Mouse (Mus musculus): ENCODE measurements around the gene Fam214b. TPM values are rescaled to one million over a fixed set of nuclear protein-coding genes. Genes with fewer than 3 reads are reported as not detected.
A peak's percentile ranks its signal among the peaks of the same experiment; 100 is the strongest.

Fam214b gene
- polyA plus RNA-seq (2012; rRNA removed) (22.2 and 25.8 TPM in 2 replicates), polyA plus RNA-seq (2014; fragmentation: Nextera tagmentation; extraction: Ambion mirVana) (16.9 and 20.9 TPM in 2 replicates)

GRCm38 (mm10) chr4:43045659-43046302 lies at the start of gene Fam214b:
Gene Fam214b, minus strand, starts transcription at chr4:43046220.
- WGBS (ENCODE audit: insufficient replicate concordance): 1% methylated on average over 33 of the region's 33 CpGs
- Histone ChIP-seq H3K9ac (replicated peaks) (peak within 1 kb of the TSS; percentile 20; the same call in 1 of the 2 replicates), H3K4me1 (replicated peaks; ENCODE audit: control insufficient read depth in 2 of 2, insufficient read depth in 2 of 2, low read length in 1 of 2) (peaks cover 13 to 21% of the 10 kb centered on the region in 2 experiments), H3K4me2 (ENCODE audit: low read depth) (peak within 1 kb of the TSS; percentile 83), H3K9me3 (ENCODE audit: control insufficient read depth, low read length) (no peaks in the 10 kb centered on the region), H3K27ac (no peak within 1 kb of the TSS), H3K27me3 (ENCODE audit: control insufficient read depth, insufficient read depth, low read length) (no peaks in the 10 kb centered on the region), H3K4me3 (ENCODE audit: insufficient read depth in 1 of 2, low read depth in 2 of 2, low read length in 2 of 2) (peak within 1 kb of the TSS; percentile 59), H3K36me3 (replicated peaks; ENCODE audit: control insufficient read depth, insufficient read depth, low read depth) (no peaks in the 10 kb centered on the region)
- peak; percentile 88 for ATAC-seq (ENCODE audit: insufficient read depth)
- DNase-seq (ENCODE audit: low read depth in 3 of 3, low spot score in 3 of 3): peak; percentile 71 to 78 (median 77)
- TF ChIP-seq CTCF (IDR thresholded peaks at IDR 0.05; ENCODE audit: low read depth) (no peak), EP300 (IDR thresholded peaks at IDR 0.05; ENCODE audit: low read depth) (no peak)

GRCm38 (mm10) chr4:43091183-43091582 lies 45.2 kb upstream of the Fam214b start:
- no peak for ATAC-seq (ENCODE audit: insufficient read depth)
- no peaks in the 10 kb centered on the region for H3K27me3 ChIP-seq (ENCODE audit: control insufficient read depth, insufficient read depth, low read length)
- 59% methylated on average over 4 of the region's 4 CpGs for WGBS (ENCODE audit: insufficient replicate concordance)
- TF ChIP-seq CTCF (IDR thresholded peaks at IDR 0.05; ENCODE audit: low read depth) (no peak), EP300 (IDR thresholded peaks at IDR 0.05; ENCODE audit: low read depth) (no peak)
- no peaks in the 10 kb centered on the region for H3K36me3 ChIP-seq (replicated peaks; ENCODE audit: control insufficient read depth, insufficient read depth, low read depth)
- no peak overlapping the region for H3K9ac ChIP-seq (replicated peaks)
- no peak for DNase-seq (ENCODE audit: low read depth in 3 of 3, low spot score in 3 of 3)
- H3K4me1 ChIP-seq (replicated peaks; ENCODE audit: control insufficient read depth in 2 of 2, insufficient read depth in 2 of 2, low read length in 1 of 2): no peaks in the 10 kb centered on the region
- H3K9me3 ChIP-seq (ENCODE audit: control insufficient read depth, low read length): no peaks in the 10 kb centered on the region
- no peak overlapping the region for H3K4me3 ChIP-seq (ENCODE audit: insufficient read depth in 1 of 2, low read depth in 2 of 2, low read length in 2 of 2)
- no peak overlapping the region for H3K27ac ChIP-seq
- no peak overlapping the region for H3K4me2 ChIP-seq (ENCODE audit: low read depth)

GRCm38 (mm10) chr4:43089950-43090349 lies 43.9 kb upstream of the Fam214b start:
- DNase-seq (ENCODE audit: low read depth in 3 of 3, low spot score in 3 of 3) (no peak), ATAC-seq (ENCODE audit: insufficient read depth) (no peak)
- H3K4me3 ChIP-seq (ENCODE audit: insufficient read depth in 1 of 2, low read depth in 2 of 2, low read length in 2 of 2): no peak overlapping the region
- H3K4me1 ChIP-seq (replicated peaks; ENCODE audit: control insufficient read depth in 2 of 2, insufficient read depth in 2 of 2, low read length in 1 of 2): no peaks in the 10 kb centered on the region
- H3K4me2 ChIP-seq (ENCODE audit: low read depth): no peak overlapping the region
- H3K36me3 ChIP-seq (replicated peaks; ENCODE audit: control insufficient read depth, insufficient read depth, low read depth): no peaks in the 10 kb centered on the region
- H3K27me3 ChIP-seq (ENCODE audit: control insufficient read depth, insufficient read depth, low read length): no peaks in the 10 kb centered on the region
- WGBS (ENCODE audit: insufficient replicate concordance): 59% methylated on average over 2 of the region's 2 CpGs
- no peak overlapping the region for H3K27ac ChIP-seq
- no peak overlapping the region for H3K9ac ChIP-seq (replicated peaks)
- TF ChIP-seq EP300 (IDR thresholded peaks at IDR 0.05; ENCODE audit: low read depth): no peak
- TF ChIP-seq CTCF (IDR thresholded peaks at IDR 0.05; ENCODE audit: low read depth): no peak
- H3K9me3 ChIP-seq (ENCODE audit: control insufficient read depth, low read length): no peaks in the 10 kb centered on the region

- Histone ChIP-seq H3K4me2 (ENCODE audit: low read depth) (no peak overlapping the region), H3K4me3 (ENCODE audit: insufficient read depth in 1 of 2, low read depth in 2 of 2, low read length in 2 of 2) (no peak overlapping the region), H3K36me3 (replicated peaks; ENCODE audit: control insufficient read depth, insufficient read depth, low read depth) (no peaks in the 10 kb centered on the region), H3K9me3 (ENCODE audit: control insufficient read depth, low read length) (no peaks in the 10 kb centered on the region), H3K9ac (replicated peaks) (no peak overlapping the region), H3K4me1 (replicated peaks; ENCODE audit: control insufficient read depth in 2 of 2, insufficient read depth in 2 of 2, low read length in 1 of 2) (no peaks in the 10 kb centered on the region), H3K27ac (no peak overlapping the region), H3K27me3 (ENCODE audit: control insufficient read depth, insufficient read depth, low read length) (no peaks in the 10 kb centered on the region)
- 59% methylated on average over 2 of the region's 2 CpGs for WGBS (ENCODE audit: insufficient replicate concordance)
- TF ChIP-seq CTCF (IDR thresholded peaks at IDR 0.05; ENCODE audit: low read depth): no peak
- TF ChIP-seq EP300 (IDR thresholded peaks at IDR 0.05; ENCODE audit: low read depth): no peak
- DNase-seq (ENCODE audit: low read depth in 3 of 3, low spot score in 3 of 3) (no peak), ATAC-seq (ENCODE audit: insufficient read depth) (no peak)
Observed at GRCm38 (mm10) chr4:43082458-43082857, 36.4 kb upstream of the Fam214b start.

GRCm38 (mm10) chr4:43078071-43078718 lies 32.2 kb upstream of the Fam214b start:
- Histone ChIP-seq H3K27ac (no peak overlapping the region), H3K4me3 (ENCODE audit: insufficient read depth in 1 of 2, low read depth in 2 of 2, low read length in 2 of 2) (no peak overlapping the region), H3K36me3 (replicated peaks; ENCODE audit: control insufficient read depth, insufficient read depth, low read depth) (no peaks in the 10 kb centered on the region), H3K4me1 (replicated peaks; ENCODE audit: control insufficient read depth in 2 of 2, insufficient read depth in 2 of 2, low read length in 1 of 2) (no peaks in the 10 kb centered on the region), H3K9me3 (ENCODE audit: control insufficient read depth, low read length) (no peaks in the 10 kb centered on the region), H3K9ac (replicated peaks) (no peak overlapping the region), H3K4me2 (ENCODE audit: low read depth) (no peak overlapping the region), H3K27me3 (ENCODE audit: control insufficient read depth, insufficient read depth, low read length) (no peaks in the 10 kb centered on the region)
- ATAC-seq (ENCODE audit: insufficient read depth) (no peak), DNase-seq (ENCODE audit: low read depth in 3 of 3, low spot score in 3 of 3) (no peak)
- WGBS (ENCODE audit: insufficient replicate concordance): 44% methylated on average over 7 of the region's 7 CpGs
- TF ChIP-seq EP300 (IDR thresholded peaks at IDR 0.05; ENCODE audit: low read depth) (no peak), CTCF (IDR thresholded peaks at IDR 0.05; ENCODE audit: low read depth) (no peak)
